Mouse (Mus musculus): Measurements from ENCODE around the gene Sp2. TPM values are rescaled to one million over a fixed set of nuclear protein-coding genes. Genes with fewer than 3 reads are reported as not detected.

Gene Sp2
- total RNA-seq (2021) = 10 to 100 TPM; 11.2 TPM
- long read RNA-seq, experiment 1, partial matches to known transcripts = 6 of 25 reads
- long read RNA-seq, experiment 1, other reads (novel, unspliced or antisense) = 18 of 25 reads
- long read RNA-seq, experiment 2, partial matches to known transcripts = 2 of 21 reads
- long read RNA-seq, experiment 2, other reads (novel, unspliced or antisense) = 18 of 21 reads

- DNase-seq (ENCODE audit: low spot score) = no peak
Observed at GRCm38 (mm10) chr11:96982859-96983258, at the start of gene Sp2. Sp2 (minus strand) TSS chr11:96982959.

- no peak for DNase-seq (ENCODE audit: low spot score)
Observed at GRCm38 (mm10) chr11:97032499-97032898, 49.7 kb upstream of the Sp2 start.

- DNase-seq (ENCODE audit: low spot score) = no peak
Observed at GRCm38 (mm10) chr11:97031977-97032376, 49.2 kb upstream of the Sp2 start.

GRCm38 (mm10) chr11:97030426-97030825 is 47.7 kb upstream of the Sp2 start:
- no peak for DNase-seq (ENCODE audit: low spot score)

GRCm38 (mm10) chr11:97029686-97030417 is 47.1 kb upstream of the Sp2 start, which contains the start of gene Scrn2:
Scrn2 (plus strand) TSS chr11:97029938.
- peak; percentile 82 for DNase-seq (ENCODE audit: low spot score)

GRCm38 (mm10) chr11:97025721-97026344 is 43.1 kb upstream of the Sp2 start:
- DNase-seq (ENCODE audit: low spot score) = peak; percentile 92

GRCm38 (mm10) chr11:97024977-97025376 is 42.2 kb upstream of the Sp2 start:
- no peak for DNase-seq (ENCODE audit: low spot score)

GRCm38 (mm10) chr11:97021873-97022484 is 39.2 kb upstream of the Sp2 start:
- peak; percentile 73 for DNase-seq (ENCODE audit: low spot score)

GRCm38 (mm10) chr11:97021121-97021765 is 38.5 kb upstream of the Sp2 start:
- DNase-seq (ENCODE audit: low spot score) = no peak

GRCm38 (mm10) chr11:97019345-97019708 is 36.6 kb upstream of the Sp2 start:
- DNase-seq (ENCODE audit: low spot score) = no peak

GRCm38 (mm10) chr11:97018583-97019344 is 36.0 kb upstream of the Sp2 start:
- no peak for DNase-seq (ENCODE audit: low spot score)

GRCm38 (mm10) chr11:97017696-97018582 is 35.2 kb upstream of the Sp2 start:
- DNase-seq (ENCODE audit: low spot score) = no peak

GRCm38 (mm10) chr11:97013121-97013670 is 30.4 kb upstream of the Sp2 start, which contains the start of gene Sp6:
Sp6 (plus strand) TSS chr11:97013394.
- DNase-seq (ENCODE audit: low spot score) = no peak

- no peak for DNase-seq (ENCODE audit: low spot score)
Observed at GRCm38 (mm10) chr11:97009198-97009790, 26.5 kb upstream of the Sp2 start.

- no peak for DNase-seq (ENCODE audit: low spot score)
Observed at GRCm38 (mm10) chr11:97007093-97007794, 24.5 kb upstream of the Sp2 start.

GRCm38 (mm10) chr11:97003170-97003569 is 20.4 kb upstream of the Sp2 start:
- DNase-seq (ENCODE audit: low spot score) = no peak

- peak; percentile 19 for DNase-seq (ENCODE audit: low spot score)
Observed at GRCm38 (mm10) chr11:96997380-96997956, 14.7 kb upstream of the Sp2 start.

- DNase-seq (ENCODE audit: low spot score) = no peak
Observed at GRCm38 (mm10) chr11:96996773-96997379, 14.1 kb upstream of the Sp2 start.

All from gastrocnemius, adult 18-20 months (tissue).